Mouse (Mus musculus): ENCODE data around the gene Card6. TPM values are rescaled to one million over a fixed set of nuclear protein-coding genes. Genes with fewer than 3 reads are reported as not detected.

The Card6 gene
- total RNA-seq (2021), result 1 to 10 TPM; 6.6 to 6.7 TPM
- long read RNA-seq, experiment 1, partial matches to known transcripts, result 0 of 1 reads
- long read RNA-seq, experiment 1, other reads (novel, unspliced or antisense), result 1 of 1 reads
- long read RNA-seq, experiment 2, partial matches to known transcripts, result 5 of 10 reads
- long read RNA-seq, experiment 2, other reads (novel, unspliced or antisense), result 5 of 10 reads

- no peak for DNase-seq (ENCODE audit: low spot score in 2 of 2)
These were observed at the start of gene Card6 for GRCm38 (mm10) chr15:5107686-5108654. Gene Card6, minus strand, starts transcription at chr15:5108539.

DNA sequence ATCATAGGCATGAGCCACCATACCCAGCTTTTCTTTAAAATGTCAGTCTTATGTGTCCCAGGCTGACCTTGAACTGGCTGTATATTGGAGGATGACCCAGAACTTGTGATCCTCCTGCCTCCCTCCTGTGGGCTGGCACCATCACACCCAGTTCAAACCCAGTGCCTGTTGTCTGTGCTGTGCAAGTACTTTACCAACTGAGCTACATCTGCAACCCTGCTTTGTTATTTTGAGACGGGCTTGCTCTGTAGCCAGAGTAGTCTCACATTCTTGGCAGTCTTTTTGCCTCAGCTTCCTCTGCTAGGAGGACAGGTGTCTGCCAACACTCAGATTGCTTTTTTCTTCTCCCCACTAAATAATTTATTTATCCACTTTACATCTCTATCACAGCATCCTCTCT lies 49.0 kb upstream of the Card6 start:
- no peak for DNase-seq (ENCODE audit: low spot score in 2 of 2)

DNA sequence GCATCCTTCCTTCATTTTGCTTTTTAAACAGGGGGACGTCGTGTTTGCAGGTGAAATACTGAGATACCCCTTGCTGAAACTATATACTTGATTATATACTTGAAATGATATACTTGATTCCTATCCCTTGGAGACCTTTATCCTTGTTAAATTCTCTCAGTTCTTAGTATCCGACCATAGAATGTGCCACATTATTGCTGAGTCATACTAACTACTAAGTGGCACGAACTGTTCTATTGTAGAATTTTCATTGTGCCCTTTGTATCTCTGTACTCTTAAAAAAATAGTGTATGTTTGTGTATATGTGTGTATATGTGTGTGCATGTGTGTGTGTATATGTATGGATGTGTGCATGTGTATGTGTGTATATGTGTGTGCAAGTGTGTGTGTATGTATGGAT lies 48.0 kb upstream of the Card6 start:
- DNase-seq (ENCODE audit: low spot score in 2 of 2), result no peak

GRCm38 (mm10) chr15:5155093-5155492 lies 46.8 kb upstream of the Card6 start:
- DNase-seq (ENCODE audit: low spot score in 2 of 2), result no peak

DNA sequence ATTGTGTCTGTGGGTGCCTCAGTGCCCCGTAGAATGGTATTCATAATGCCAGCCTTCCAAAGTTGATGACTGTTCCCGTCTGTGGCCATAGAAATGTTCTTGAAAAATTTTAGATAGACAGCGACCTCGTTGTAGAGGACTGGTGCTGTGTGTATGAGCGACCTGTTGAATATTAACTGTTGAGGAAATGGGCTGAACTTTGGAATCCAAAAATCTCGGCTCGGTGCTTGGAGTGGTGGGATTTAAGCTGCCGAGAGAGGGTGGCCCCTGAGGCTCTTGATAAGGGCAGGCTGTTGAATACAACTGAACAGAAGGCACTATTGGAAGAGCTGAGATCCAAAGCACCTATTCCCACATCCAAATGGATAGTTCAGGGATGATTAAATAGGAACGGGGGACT lies 46.3 kb upstream of the Card6 start:
- no peak for DNase-seq (ENCODE audit: low spot score in 2 of 2)

DNA sequence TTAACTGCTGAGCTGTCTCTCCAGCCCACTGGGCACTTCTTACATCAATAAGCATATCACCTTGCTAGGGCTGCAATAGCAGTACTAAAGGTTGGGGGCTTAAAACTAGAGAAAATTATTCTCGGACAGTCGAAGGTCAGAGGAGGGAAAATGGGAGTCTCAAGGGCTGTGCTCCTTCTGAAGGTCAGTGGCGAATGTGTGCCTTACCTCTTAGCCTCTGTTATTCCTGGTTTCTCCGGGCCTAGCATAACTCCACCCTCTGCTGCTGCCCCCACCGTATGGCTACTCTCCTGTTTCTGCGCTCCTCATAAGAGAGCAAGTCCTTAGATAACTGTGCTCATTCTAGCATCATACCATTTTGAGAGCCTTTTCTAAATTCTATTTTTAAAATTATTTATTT lies 43.8 kb upstream of the Card6 start:
- no peak for DNase-seq (ENCODE audit: low spot score in 2 of 2)

- no peak for DNase-seq (ENCODE audit: low spot score in 2 of 2)
These were observed 40.8 kb upstream of the Card6 start for GRCm38 (mm10) chr15:5149187-5149586.

DNA sequence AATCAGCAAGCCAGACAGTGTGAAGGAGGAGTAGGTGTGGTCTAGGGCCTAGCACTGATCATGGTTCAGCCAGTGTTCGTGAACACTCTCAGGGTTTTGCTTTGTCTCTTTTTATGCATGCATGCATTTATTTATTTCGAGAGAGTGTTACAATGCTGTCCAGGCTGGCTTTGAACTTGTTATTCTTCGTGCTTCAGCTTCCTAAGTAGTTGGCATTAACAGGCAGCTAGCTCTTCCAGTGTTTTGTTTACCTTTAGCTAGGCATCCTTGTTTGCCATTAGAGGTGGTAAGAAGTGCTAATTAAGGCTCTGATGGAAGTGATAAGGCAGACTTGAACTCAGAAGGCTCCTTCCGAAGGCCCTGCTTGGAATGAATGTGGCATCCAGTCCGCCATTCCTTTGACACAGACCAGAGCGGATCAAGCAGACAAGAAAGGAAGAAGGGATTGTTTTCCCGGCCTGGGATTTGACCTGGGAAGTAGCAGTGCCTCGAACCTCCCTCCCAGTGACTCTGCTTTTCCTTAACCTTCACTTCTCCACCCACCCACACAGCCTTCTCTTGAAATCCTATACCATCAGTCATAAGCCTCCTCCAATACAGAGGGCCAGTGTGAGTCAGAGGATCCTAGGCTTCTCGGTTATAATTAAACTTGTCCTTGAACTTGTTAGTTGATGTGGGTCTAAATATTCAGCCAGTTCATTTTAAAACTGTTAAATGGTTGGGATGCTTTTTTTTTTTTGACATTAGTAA lies 37.0 kb upstream of the Card6 start:
- DNase-seq (ENCODE audit: low spot score in 2 of 2), result no peak

DNA sequence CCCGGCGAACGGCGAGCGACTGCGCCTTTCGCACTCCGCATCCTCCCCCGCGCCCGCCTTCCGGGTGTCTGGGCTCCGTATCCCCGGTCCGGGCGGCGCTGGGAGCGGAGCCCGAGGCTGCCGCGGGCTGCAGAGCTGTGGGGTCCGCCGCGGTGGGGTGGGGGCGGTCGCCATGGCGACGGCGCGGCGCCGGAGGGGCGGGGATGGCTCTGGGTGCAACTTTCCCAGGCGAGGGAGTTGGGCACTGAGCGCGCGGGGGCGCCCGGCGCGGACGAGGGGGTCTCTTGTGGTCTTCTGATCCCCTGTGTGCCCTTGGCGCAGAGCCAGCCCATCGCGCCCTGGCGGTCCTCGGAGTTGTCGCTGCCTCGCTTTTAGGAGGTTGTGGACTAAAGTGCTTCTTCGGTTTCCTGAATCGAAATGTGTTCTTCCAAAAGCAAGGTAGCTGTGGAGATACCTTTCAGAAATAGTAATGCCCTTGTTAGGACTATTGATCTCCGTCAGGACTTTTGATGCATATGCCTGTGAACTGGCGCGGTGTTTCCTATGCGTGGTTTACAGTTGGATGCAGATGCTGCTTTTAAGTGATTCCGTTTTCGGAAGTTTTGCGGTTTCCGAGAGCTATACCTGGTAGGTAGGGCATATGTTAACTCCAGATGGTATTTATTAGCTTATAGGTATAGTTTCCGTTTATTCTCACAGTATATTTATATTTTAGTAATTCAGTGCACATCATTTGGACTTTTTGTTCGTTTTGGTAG lies 35.9 kb upstream of the Card6 start:
- peak; percentile 69 to 73 for DNase-seq (ENCODE audit: low spot score in 2 of 2)

GRCm38 (mm10) chr15:5143361-5144020 lies 35.2 kb upstream of the Card6 start, which contains the start of gene Prkaa1:
Gene Prkaa1, plus strand, starts transcription at chr15:5143861.
- DNase-seq (ENCODE audit: low spot score in 2 of 2), result peak; percentile 71 to 83

- DNase-seq (ENCODE audit: low spot score in 2 of 2), result no peak
These were observed 34.4 kb upstream of the Card6 start for GRCm38 (mm10) chr15:5142714-5143113.

DNA sequence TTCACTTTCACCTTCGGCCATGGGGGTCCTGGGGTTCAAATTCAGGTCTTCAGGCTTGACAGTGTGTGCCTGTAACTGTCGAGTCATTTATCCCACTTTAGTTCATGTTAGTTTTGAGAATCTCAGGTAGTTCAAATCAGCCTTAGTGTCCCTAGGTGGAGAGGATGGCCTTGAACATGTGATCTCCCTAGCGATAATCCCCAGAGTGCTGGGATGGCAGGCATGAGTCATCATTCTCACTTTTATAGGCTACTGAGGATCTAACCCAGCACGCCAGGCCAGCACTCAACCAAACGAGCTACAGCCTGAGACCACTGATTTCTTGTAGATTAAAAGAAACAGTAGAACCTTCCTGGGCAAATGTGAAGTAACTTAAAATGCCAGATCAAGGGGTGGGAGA lies 33.7 kb upstream of the Card6 start:
- DNase-seq (ENCODE audit: low spot score in 2 of 2), result no peak

DNA sequence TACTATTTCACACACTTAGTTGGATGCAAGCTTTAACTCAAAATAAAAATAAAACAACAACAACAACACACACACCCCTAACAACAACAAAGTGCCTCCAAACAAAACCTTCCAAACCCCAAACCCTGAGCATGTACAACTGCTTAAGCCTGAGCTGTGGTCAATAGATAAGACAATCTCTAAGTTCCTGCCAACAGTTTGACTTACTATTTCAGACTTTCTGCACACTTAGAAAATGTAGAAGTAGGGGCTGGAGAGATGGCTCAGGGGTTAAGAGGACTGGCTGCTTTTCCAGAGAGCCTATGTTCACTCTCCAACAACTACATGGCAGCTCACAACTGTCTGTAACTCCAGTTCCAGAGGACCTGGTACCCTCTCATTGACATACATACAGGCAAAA lies 32.0 kb upstream of the Card6 start:
- no peak for DNase-seq (ENCODE audit: low spot score in 2 of 2)

- DNase-seq (ENCODE audit: low spot score in 2 of 2), result no peak
These were observed 31.5 kb upstream of the Card6 start for GRCm38 (mm10) chr15:5139863-5140262.

- DNase-seq (ENCODE audit: low spot score in 2 of 2), result no peak
These were observed 31.0 kb upstream of the Card6 start for GRCm38 (mm10) chr15:5139366-5139765.

GRCm38 (mm10) chr15:5138021-5138856 lies 29.9 kb upstream of the Card6 start:
- DNase-seq (ENCODE audit: low spot score in 2 of 2), result no peak

- DNase-seq (ENCODE audit: low spot score in 2 of 2), result no peak
These were observed 26.7 kb upstream of the Card6 start for GRCm38 (mm10) chr15:5134945-5135483.

DNA sequence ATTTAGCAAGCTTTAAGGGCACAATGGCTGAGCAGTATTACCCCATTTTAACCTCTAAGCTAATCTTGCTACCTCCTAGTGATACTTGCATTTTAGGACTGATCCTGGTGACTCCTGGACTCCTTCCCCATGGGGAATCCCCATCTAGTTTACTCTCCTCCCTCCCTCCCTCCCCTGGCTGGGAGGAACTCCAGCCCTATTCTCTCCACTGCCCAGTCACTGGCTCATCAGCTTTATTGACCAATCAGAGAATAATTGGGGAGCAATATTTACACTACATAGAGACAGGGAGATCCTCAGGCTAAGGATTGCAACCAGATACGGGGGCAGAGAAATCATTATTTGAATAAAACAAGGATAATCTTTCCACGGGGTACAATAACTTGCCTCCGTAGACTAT lies 25.8 kb upstream of the Card6 start:
- DNase-seq (ENCODE audit: low spot score in 2 of 2), result no peak

DNA sequence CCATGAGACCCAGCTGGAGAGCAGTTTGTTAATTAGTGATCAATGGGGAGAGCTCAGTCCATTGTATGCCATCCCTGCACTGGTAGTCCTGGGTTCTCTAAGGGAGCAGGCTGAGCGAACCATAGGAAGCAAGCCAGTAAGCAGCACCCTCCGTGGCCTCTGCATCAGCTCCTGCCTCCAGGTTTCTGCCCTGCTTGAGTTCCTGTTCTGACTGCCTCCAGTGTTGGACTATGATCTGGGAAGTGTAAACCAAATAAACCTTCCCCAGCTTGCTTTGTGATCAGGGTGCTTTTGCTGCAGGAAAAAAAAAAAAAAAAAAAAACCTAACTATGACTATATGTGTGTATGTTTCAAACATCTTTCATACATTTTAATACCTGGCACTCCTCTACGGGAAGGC lies 25.0 kb upstream of the Card6 start:
- no peak for DNase-seq (ENCODE audit: low spot score in 2 of 2)
